Mouse (Mus musculus) MEL (cell line): ENCODE measurements around the gene Ppp1r35. TPM values are rescaled to one million over a fixed set of nuclear protein-coding genes. Genes with fewer than 3 reads are reported as not detected.

Source experiments
- DNase-seq: peaks from one replicate; pipeline ENCODE4 v3.0.0; 2011; ENCODE audit warnings: low read depth, low spot score
- H3K27ac ChIP-seq: 2 replicates; pipeline ENCODE4 v1.5.1; 2012; ENCODE audit warnings: low read depth, mild to moderate bottlenecking, control low read depth, low read length, moderate library complexity; ENCODE audit not compliant: control insufficient read depth
- H3K27me3 ChIP-seq, 2 experiments: fragments of 150-350 bp in 1 of 2; sonication (generic) in 1 of 2; 2 replicates each; pipeline ENCODE4 v1.6.1; 2012; ENCODE audit warnings: low read length in 2 of 2, mild to moderate bottlenecking in 2 of 2, improper control_type of control experiment in 1 of 2, moderate library complexity in 1 of 2; ENCODE audit not compliant: insufficient read depth in 2 of 2, control insufficient read depth in 1 of 2
- H3K36me3 ChIP-seq, 2 experiments: 2 replicates each; pipeline ENCODE4 v1.6.1; 2012 to 2014; ENCODE audit warnings: low read length in 2 of 2, improper control_type of control experiment in 1 of 2, inconsistent platforms in 1 of 2, mild to moderate bottlenecking in 1 of 2; ENCODE audit not compliant: insufficient read depth in 2 of 2, control insufficient read depth in 1 of 2
- H3K4me1 ChIP-seq, 2 experiments: fragments of 150-350 bp in 1 of 2; sonication (generic) in 1 of 2; 2 replicates each; pipeline ENCODE4 v1.6.1; 2012; ENCODE audit warnings: low read length in 2 of 2, improper control_type of control experiment in 1 of 2, mild to moderate bottlenecking in 1 of 2; ENCODE audit not compliant: insufficient read depth in 2 of 2, control insufficient read depth in 1 of 2
- H3K4me3 ChIP-seq, 2 experiments: fragments of 150-350 bp in 1 of 2; sonication (generic) in 1 of 2; 2 replicates each; pipeline ENCODE4 v1.5.1; 2012; ENCODE audit warnings: low read depth in 2 of 2, low read length in 2 of 2, mild to moderate bottlenecking in 2 of 2, moderate library complexity in 2 of 2, control low read depth in 1 of 2, improper control_type of control experiment in 1 of 2; ENCODE audit not compliant: control insufficient read depth in 1 of 2, insufficient read depth in 1 of 2
- H3K79me2 ChIP-seq: 2 replicates; pipeline ENCODE4 v1.6.1; 2012; ENCODE audit warnings: mild to moderate bottlenecking, low read length, moderate library complexity; ENCODE audit not compliant: control insufficient read depth, poor library complexity, insufficient read depth
- H3K9ac ChIP-seq: 2 replicates; pipeline ENCODE4 v1.6.1; 2012; ENCODE audit warnings: low read depth, mild to moderate bottlenecking, control low read depth, low read length, moderate library complexity; ENCODE audit not compliant: control insufficient read depth, poor library complexity, severe bottlenecking
- H3K9me3 ChIP-seq: fragments of 150-350 bp; sonication (generic); replicated peaks from 2 replicates; pipeline ENCODE4 v1.6.1; 2012; ENCODE audit warnings: mild to moderate bottlenecking, low read length, improper control_type of control experiment, moderate library complexity; ENCODE audit not compliant: insufficient read depth
- BHLHE40 ChIP-seq: IDR thresholded peaks from 2 replicates; pipeline ENCODE4 v1.6.1; 2012; ENCODE audit warnings: low read depth, mild to moderate bottlenecking, inconsistent platforms, low read length, improper control_type of control experiment, borderline replicate concordance
- CHD1 ChIP-seq: IDR thresholded peaks from 2 replicates; pipeline ENCODE4 v1.6.1; 2012; ENCODE audit warnings: low read depth, mild to moderate bottlenecking, inconsistent platforms, low read length, improper control_type of control experiment
- E2F4 ChIP-seq: IDR thresholded peaks from 2 replicates; pipeline ENCODE4 v1.6.1; 2011; ENCODE audit warnings: low read depth, low read length, improper control_type of control experiment, borderline replicate concordance
- ELF1 ChIP-seq: IDR thresholded peaks from 2 replicates; pipeline ENCODE4 v1.6.1; 2014; ENCODE audit warnings: low read depth, mild to moderate bottlenecking, inconsistent platforms, low read length, improper control_type of control experiment, moderate library complexity
- EP300 ChIP-seq, 2 experiments: IDR thresholded peaks; 2 replicates each; pipeline ENCODE4 v1.6.1; 2011; ENCODE audit warnings: improper control_type of control experiment in 2 of 2, low read length in 2 of 2, low read depth in 1 of 2, mild to moderate bottlenecking in 1 of 2
- ETS1 ChIP-seq: IDR thresholded peaks from 2 replicates; pipeline ENCODE4 v1.6.1; 2012; ENCODE audit warnings: low read depth, mild to moderate bottlenecking, inconsistent platforms, low read length, improper control_type of control experiment, moderate library complexity
- GABPA ChIP-seq: IDR thresholded peaks from 2 replicates; pipeline ENCODE4 v1.6.1; 2012; ENCODE audit warnings: low read depth, mild to moderate bottlenecking, inconsistent platforms, low read length, improper control_type of control experiment, moderate library complexity
- GATA1 ChIP-seq: IDR thresholded peaks from 2 replicates; pipeline ENCODE4 v1.6.1; 2011; ENCODE audit warnings: low read depth, low read length, improper control_type of control experiment
- MAX ChIP-seq: IDR thresholded peaks from 2 replicates; pipeline ENCODE4 v1.6.1; 2011; ENCODE audit warnings: low read length, improper control_type of control experiment
- NELFE ChIP-seq: IDR thresholded peaks from 2 replicates; pipeline ENCODE4 v1.6.1; 2011; ENCODE audit warnings: low read depth, low read length, improper control_type of control experiment
- POLR2A ChIP-seq, 2 experiments: IDR thresholded peaks; 2 replicates each; pipeline ENCODE4 v1.6.1; 2011 to 2012; ENCODE audit warnings: low read length in 2 of 2, mild to moderate bottlenecking in 2 of 2, control low read depth in 1 of 2, improper control_type of control experiment in 1 of 2, low read depth in 1 of 2, moderate library complexity in 1 of 2; ENCODE audit not compliant: control insufficient read depth in 1 of 2, insufficient read depth in 1 of 2, poor library complexity in 1 of 2
- POLR2AphosphoS5 ChIP-seq: IDR thresholded peaks from 2 replicates; pipeline ENCODE4 v1.6.1; 2012; ENCODE audit warnings: low read depth, borderline replicate concordance, mild to moderate bottlenecking, inconsistent platforms, low read length, moderate library complexity, mixed read lengths
- RAD21 ChIP-seq: IDR thresholded peaks from 2 replicates; pipeline ENCODE4 v1.6.1; 2011; ENCODE audit warnings: mild to moderate bottlenecking, low read depth, low read length, improper control_type of control experiment
- RCOR1 ChIP-seq: IDR thresholded peaks from 2 replicates; pipeline ENCODE4 v1.6.1; 2012; ENCODE audit warnings: low read depth, mild to moderate bottlenecking, inconsistent platforms, low read length, improper control_type of control experiment
- SIN3A ChIP-seq: IDR thresholded peaks from 2 replicates; pipeline ENCODE4 v1.6.1; 2012; ENCODE audit warnings: low read length, improper control_type of control experiment, inconsistent platforms
- TCF12 ChIP-seq: IDR thresholded peaks from 2 replicates; pipeline ENCODE4 v1.6.1; 2014; ENCODE audit warnings: low read depth, mild to moderate bottlenecking, inconsistent platforms, low read length, improper control_type of control experiment, moderate library complexity
- UBTF ChIP-seq: IDR thresholded peaks from 2 replicates; pipeline ENCODE4 v1.6.1; 2012; ENCODE audit warnings: low read depth, mild to moderate bottlenecking, inconsistent platforms, low read length, improper control_type of control experiment, moderate library complexity, borderline replicate concordance; ENCODE audit not compliant: insufficient read depth
- USF1 ChIP-seq: IDR thresholded peaks from 2 replicates; pipeline ENCODE4 v1.6.1; 2014; ENCODE audit warnings: low read depth, mild to moderate bottlenecking, inconsistent platforms, low read length, improper control_type of control experiment, moderate library complexity
- ZNF384 ChIP-seq: IDR thresholded peaks from 2 replicates; pipeline ENCODE4 v1.6.1; 2012; ENCODE audit warnings: low read depth, mild to moderate bottlenecking, inconsistent platforms, low read length, improper control_type of control experiment
- polyA plus RNA-seq, 2 experiments: library from polyadenylated mRNA; stranded (reverse) in 1 of 2; unstranded in 1 of 2; fragments of >175 nt in 1 of 2; fragments of >200 nt in 1 of 2; gene quantifications; 2 replicates each; pipeline versions ENCODE4 v1.2.1 to v1.2.4; 2012; ENCODE audit warnings: low replicate concordance in 2 of 2, low read depth in 1 of 2; ENCODE audit not compliant: insufficient read length in 2 of 2, insufficient read depth in 1 of 2, missing spikeins in 1 of 2
- total RNA-seq: library from RNA; depleted of rRNA; stranded (reverse); fragments of 300-350 nt; gene quantifications from 2 replicates; pipeline ENCODE4 v1.2.3, GENCODE M21; 2012

The Ppp1r35 gene
- total and polyA plus RNA-seq, 3 experiments = 35.0 to 46.2 TPM; not detected in 1

- TF ChIP-seq BHLHE40 (no peak), USF1 (no peak), RAD21 (no peak)
These were observed 18.0 kb downstream of the Ppp1r35 start (continued) for GRCm38 (mm10) chr5:137796606-137797005.

GRCm38 (mm10) chr5:137800917-137801316, 22.3 kb downstream of the Ppp1r35 start:
- no peaks in the 10 kb centered on the region for H3K79me2 ChIP-seq
- H3K4me1 ChIP-seq = peaks cover 9 to 14% of the 10 kb centered on the region in 2 experiments
- no peak overlapping the region for H3K9ac ChIP-seq
- peak; percentile 63 for DNase-seq
- H3K4me3 ChIP-seq = no peak overlapping the region
- H3K9me3 ChIP-seq = no peaks in the 10 kb centered on the region
- no peak for TF ChIP-seq ELF1
- TF ChIP-seq GABPA = no peak
- TF ChIP-seq RCOR1 = peak; percentile 31; the same call in 1 of the 2 replicates
- peak; percentile 74 for TF ChIP-seq TCF12
- TF ChIP-seq GATA1 = peak; percentile 89
- TF ChIP-seq ETS1 = peak; percentile 83
- peak; percentile 20; the same call in 1 of the 2 replicates for TF ChIP-seq SIN3A
- peak; percentile 60 to 83 for TF ChIP-seq EP300 (IDR thresholded peaks at IDR 0.05; ENCODE audit: low read depth in 1 of 2, low read length in 2 of 2)
- H3K36me3 ChIP-seq = peaks cover 0 to 16% of the 10 kb centered on the region in 2 experiments; a peak in 2 of 4 replicates
- H3K27me3 ChIP-seq = no peaks in the 10 kb centered on the region
- H3K27ac ChIP-seq = peak overlapping the region; percentile 44

GRCm38 (mm10) chr5:137806158-137806557, 27.5 kb downstream of the Ppp1r35 start:
- H3K9me3 ChIP-seq = no peaks in the 10 kb centered on the region
- H3K4me3 ChIP-seq = no peak overlapping the region
- peaks cover 0 to 2% of the 10 kb centered on the region in 2 experiments; a peak in 2 of 4 replicates for H3K36me3 ChIP-seq
- TF ChIP-seq UBTF = no peak
- no peak for TF ChIP-seq RCOR1
- TF ChIP-seq E2F4 = no peak
- no peak for TF ChIP-seq CHD1
- no peak for TF ChIP-seq MAX
- TF ChIP-seq ZNF384 = no peak
- TF ChIP-seq USF1 = no peak
- no peak for TF ChIP-seq ETS1
- TF ChIP-seq NELFE = no peak
- no peak for TF ChIP-seq POLR2A (IDR thresholded peaks at IDR 0.05; ENCODE audit: control insufficient read depth in 1 of 2, insufficient read depth in 1 of 2, low read depth in 1 of 2, low read length in 2 of 2, poor library complexity in 1 of 2)
- TF ChIP-seq GATA1 = no peak
- TF ChIP-seq EP300 (IDR thresholded peaks at IDR 0.05; ENCODE audit: low read depth in 1 of 2, low read length in 2 of 2) = no peak
- TF ChIP-seq RAD21 = no peak
- no peak for TF ChIP-seq POLR2AphosphoS5
- H3K79me2 ChIP-seq = no peaks in the 10 kb centered on the region
- H3K9ac ChIP-seq = no peak overlapping the region
- H3K4me1 ChIP-seq = peaks cover 0 to 2% of the 10 kb centered on the region in 2 experiments; a peak in 1 of 4 replicates
- DNase-seq = no peak
- H3K27ac ChIP-seq = no peak overlapping the region
- no peaks in the 10 kb centered on the region for H3K27me3 ChIP-seq
